Mouse (Mus musculus): Measurements from ENCODE around the gene Aldh3a1. TPM values are rescaled to one million over a fixed set of nuclear protein-coding genes. Genes with fewer than 3 reads are reported as not detected.

The Aldh3a1 gene
- polyA plus RNA-seq, 1 experiment from 2014 or later: not detected

DNA sequence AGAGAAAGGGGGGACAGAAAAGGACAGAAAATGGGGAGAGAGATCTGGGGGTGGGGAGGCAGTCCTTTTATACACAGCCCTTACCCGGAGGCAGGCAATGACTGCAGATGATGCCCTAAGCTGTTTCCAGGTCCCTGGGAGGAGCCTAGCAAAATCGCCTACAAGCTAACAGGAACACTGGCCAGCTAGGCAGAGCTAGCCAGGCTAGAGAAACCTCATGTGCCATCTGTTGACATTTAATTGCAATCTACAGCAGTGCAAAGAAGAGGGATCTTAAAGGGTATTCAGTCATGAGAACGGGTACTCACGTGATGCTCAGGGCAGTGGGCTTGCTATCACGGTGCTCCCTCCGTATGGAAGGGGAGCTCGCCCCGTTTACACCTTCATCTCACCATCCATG lies 20.5 kb downstream of the Aldh3a1 start:
- 0 out of 2 replicates have a peak, but pooled peaks cover 6% of the 10 kb centered on the region for H3K27me3 ChIP-seq (ENCODE audit: insufficient read depth, low read length)
- H3K9ac ChIP-seq (replicated peaks; ENCODE audit: low read length): no peak overlapping the region
- no peaks in the 10 kb centered on the region for H3K4me1 ChIP-seq (ENCODE audit: insufficient read depth, low read length)
- H3K4me2 ChIP-seq (replicated peaks; ENCODE audit: low read depth, low read length): no peak overlapping the region
- no peaks in the 10 kb centered on the region for H3K9me3 ChIP-seq (ENCODE audit: low read length)
- H3K4me3 ChIP-seq (ENCODE audit: low read length): no peak overlapping the region
- WGBS: 82% methylated on average over 8 of the region's 8 CpGs
- no peak overlapping the region for H3K27ac ChIP-seq (ENCODE audit: low read length)
- H3K36me3 ChIP-seq (ENCODE audit: insufficient read depth, low read length): no peaks in the 10 kb centered on the region
- ATAC-seq (ENCODE audit: low FRiP score, low TSS enrichment): no peak

DNA sequence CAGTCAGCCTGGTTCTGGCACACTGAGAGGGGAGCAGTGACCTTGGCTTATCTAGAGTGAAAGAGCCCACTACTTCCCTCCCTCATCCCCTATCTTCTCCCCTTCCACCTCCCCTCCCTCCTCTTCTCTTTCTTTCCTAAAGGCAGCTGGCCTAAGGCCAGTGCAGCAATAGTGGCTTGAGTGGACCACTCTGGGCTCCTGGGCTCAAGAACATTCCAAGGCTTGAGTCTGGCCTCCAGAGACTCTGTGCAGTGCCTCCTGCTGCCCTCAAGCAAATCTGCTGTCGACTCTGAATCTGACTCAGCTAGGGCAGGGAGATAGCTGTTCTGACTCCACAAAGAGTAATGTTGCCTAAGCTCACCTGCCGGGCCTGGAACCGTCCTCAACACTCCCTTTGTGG lies 21.1 kb downstream of the Aldh3a1 start:
- Histone ChIP-seq H3K36me3 (ENCODE audit: insufficient read depth, low read length) (no peaks in the 10 kb centered on the region), H3K27me3 (ENCODE audit: insufficient read depth, low read length) (0 out of 2 replicates have a peak, but pooled peaks cover 6% of the 10 kb centered on the region), H3K4me3 (ENCODE audit: low read length) (no peak overlapping the region), H3K9ac (replicated peaks; ENCODE audit: low read length) (no peak overlapping the region), H3K4me1 (ENCODE audit: insufficient read depth, low read length) (no peaks in the 10 kb centered on the region), H3K27ac (ENCODE audit: low read length) (no peak overlapping the region), H3K9me3 (ENCODE audit: low read length) (no peaks in the 10 kb centered on the region), H3K4me2 (replicated peaks; ENCODE audit: low read depth, low read length) (no peak overlapping the region)
- ATAC-seq (ENCODE audit: low FRiP score, low TSS enrichment): no peak
- 75% methylated on average over 3 of the region's 3 CpGs for WGBS

DNA sequence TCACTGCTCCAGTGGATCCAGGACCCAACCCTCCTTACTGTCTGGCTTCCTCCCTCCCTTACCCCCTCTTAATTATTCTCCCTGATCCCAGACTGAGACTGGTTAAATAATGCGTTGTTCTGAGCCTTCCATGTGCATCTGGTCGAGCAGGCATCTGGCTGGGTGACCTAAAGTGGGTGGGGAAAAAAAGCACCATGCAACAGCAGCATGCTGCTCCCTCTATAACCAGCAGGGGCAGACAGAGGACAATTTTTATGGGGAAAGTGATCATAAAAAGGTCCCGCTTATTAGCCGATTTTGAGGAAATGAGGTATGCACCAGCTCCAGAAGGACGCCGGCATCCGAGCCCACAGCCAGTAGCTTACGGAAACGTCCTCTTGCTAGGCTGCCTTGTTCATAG lies 24.0 kb downstream of the Aldh3a1 start:
- H3K27ac ChIP-seq (ENCODE audit: low read length): no peak overlapping the region
- H3K9me3 ChIP-seq (ENCODE audit: low read length): no peaks in the 10 kb centered on the region
- 0 out of 2 replicates have a peak, but pooled peaks cover 4% of the 10 kb centered on the region for H3K4me1 ChIP-seq (ENCODE audit: insufficient read depth, low read length)
- H3K4me2 ChIP-seq (replicated peaks; ENCODE audit: low read depth, low read length): peak overlapping the region; percentile 31
- no peak overlapping the region for H3K9ac ChIP-seq (replicated peaks; ENCODE audit: low read length)
- 12% methylated on average over 9 of the region's 9 CpGs for whole genome bisulfite sequencing
- H3K4me3 ChIP-seq (ENCODE audit: low read length): no peak overlapping the region
- H3K36me3 ChIP-seq (ENCODE audit: insufficient read depth, low read length): no peaks in the 10 kb centered on the region
- H3K27me3 ChIP-seq (ENCODE audit: insufficient read depth, low read length): 0 out of 2 replicates have a peak, but pooled peaks cover 3% of the 10 kb centered on the region
- ATAC-seq (ENCODE audit: low FRiP score, low TSS enrichment): peak; percentile 57; the same call in 1 of the 2 replicates

DNA sequence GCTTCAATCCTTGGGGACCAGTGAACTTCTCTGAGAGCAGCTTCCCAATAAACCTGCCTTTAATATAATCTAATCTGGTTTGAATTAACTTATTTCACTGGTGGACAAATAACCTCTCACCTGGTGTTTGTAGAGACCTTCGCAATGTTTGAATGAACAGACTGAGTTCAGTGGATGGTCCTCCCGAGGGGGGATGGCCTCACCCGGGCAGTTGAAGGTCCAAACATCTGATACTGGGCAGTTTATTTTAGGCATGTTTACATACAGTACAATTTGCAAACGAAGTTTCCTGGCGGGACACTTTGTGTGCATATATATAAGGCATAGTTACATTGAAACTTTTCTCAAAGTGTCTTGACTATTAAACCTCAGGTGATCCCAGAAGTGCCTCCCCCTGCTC lies 26.8 kb downstream of the Aldh3a1 start:
- no peaks in the 10 kb centered on the region for H3K9me3 ChIP-seq (ENCODE audit: low read length)
- H3K4me1 ChIP-seq (ENCODE audit: insufficient read depth, low read length): 0 out of 2 replicates have a peak, but pooled peaks cover 4% of the 10 kb centered on the region
- WGBS: 43% methylated on average over 5 of the region's 5 CpGs
- no peak overlapping the region for H3K4me2 ChIP-seq (replicated peaks; ENCODE audit: low read depth, low read length)
- no peak overlapping the region for H3K4me3 ChIP-seq (ENCODE audit: low read length)
- H3K9ac ChIP-seq (replicated peaks; ENCODE audit: low read length): no peak overlapping the region
- 0 out of 2 replicates have a peak, but pooled peaks cover 3% of the 10 kb centered on the region for H3K27me3 ChIP-seq (ENCODE audit: insufficient read depth, low read length)
- no peak for ATAC-seq (ENCODE audit: low FRiP score, low TSS enrichment)
- H3K36me3 ChIP-seq (ENCODE audit: insufficient read depth, low read length): no peaks in the 10 kb centered on the region
- H3K27ac ChIP-seq (ENCODE audit: low read length): no peak overlapping the region

DNA sequence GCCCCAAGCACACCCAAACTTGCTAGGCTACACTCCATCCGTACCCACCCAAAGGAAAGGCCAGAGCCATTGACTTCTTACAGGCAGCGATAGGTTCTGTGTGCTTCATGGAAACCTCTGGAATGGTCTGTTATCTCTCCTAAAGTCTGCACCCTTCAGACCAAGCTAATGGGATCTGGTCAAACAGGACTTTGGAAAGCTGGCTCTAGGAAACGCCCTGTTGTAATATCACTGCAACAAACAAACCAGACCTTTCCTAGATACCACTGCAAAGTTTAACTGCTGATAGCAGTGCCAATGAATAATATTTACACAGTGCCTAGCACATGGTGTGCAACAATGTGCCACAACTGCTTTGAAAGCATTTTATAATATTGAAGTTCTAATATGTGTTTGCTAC lies 28.7 kb downstream of the Aldh3a1 start:
- H3K9ac ChIP-seq (replicated peaks; ENCODE audit: low read length): no peak overlapping the region
- WGBS: 76% methylated on average over 3 of the region's 3 CpGs
- no peaks in the 10 kb centered on the region for H3K36me3 ChIP-seq (ENCODE audit: insufficient read depth, low read length)
- no peak overlapping the region for H3K27ac ChIP-seq (ENCODE audit: low read length)
- no peaks in the 10 kb centered on the region for H3K9me3 ChIP-seq (ENCODE audit: low read length)
- H3K27me3 ChIP-seq (ENCODE audit: insufficient read depth, low read length): 0 out of 2 replicates have a peak, but pooled peaks cover 3% of the 10 kb centered on the region
- 0 out of 2 replicates have a peak, but pooled peaks cover 4% of the 10 kb centered on the region for H3K4me1 ChIP-seq (ENCODE audit: insufficient read depth, low read length)
- H3K4me2 ChIP-seq (replicated peaks; ENCODE audit: low read depth, low read length): no peak overlapping the region
- H3K4me3 ChIP-seq (ENCODE audit: low read length): no peak overlapping the region
- no peak for ATAC-seq (ENCODE audit: low FRiP score, low TSS enrichment)

DNA sequence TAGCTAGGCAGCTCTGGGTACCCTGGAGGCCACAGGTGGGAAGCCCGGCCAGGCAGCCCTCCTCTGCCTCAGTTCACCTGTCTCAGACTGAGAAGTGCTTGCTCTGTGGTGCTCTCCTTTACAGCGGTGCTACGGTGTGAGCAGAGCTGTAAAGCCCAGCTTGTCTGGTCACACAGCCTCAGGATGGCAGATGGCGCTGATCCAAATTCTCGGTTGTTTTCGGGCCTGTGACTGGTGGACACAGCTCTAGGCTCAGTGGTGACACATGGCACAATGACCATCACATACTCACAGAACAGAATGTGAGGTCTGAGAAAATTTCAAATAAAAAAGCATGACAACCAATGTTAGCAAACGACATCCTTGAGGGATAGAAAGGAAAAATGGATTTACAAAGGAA lies 37.1 kb downstream of the Aldh3a1 start:
- WGBS: 87% methylated on average over 7 of the region's 7 CpGs
- no peak for ATAC-seq (ENCODE audit: low FRiP score, low TSS enrichment)
- H3K4me2 ChIP-seq (replicated peaks; ENCODE audit: low read depth, low read length): no peak overlapping the region
- no peak overlapping the region for H3K4me3 ChIP-seq (ENCODE audit: low read length)
- no peaks in the 10 kb centered on the region for H3K4me1 ChIP-seq (ENCODE audit: insufficient read depth, low read length)
- no peaks in the 10 kb centered on the region for H3K27me3 ChIP-seq (ENCODE audit: insufficient read depth, low read length)
- H3K27ac ChIP-seq (ENCODE audit: low read length): no peak overlapping the region
- H3K9ac ChIP-seq (replicated peaks; ENCODE audit: low read length): no peak overlapping the region
- H3K9me3 ChIP-seq (ENCODE audit: low read length): no peaks in the 10 kb centered on the region
- H3K36me3 ChIP-seq (ENCODE audit: insufficient read depth, low read length): peaks cover 8% of the 10 kb centered on the region

DNA sequence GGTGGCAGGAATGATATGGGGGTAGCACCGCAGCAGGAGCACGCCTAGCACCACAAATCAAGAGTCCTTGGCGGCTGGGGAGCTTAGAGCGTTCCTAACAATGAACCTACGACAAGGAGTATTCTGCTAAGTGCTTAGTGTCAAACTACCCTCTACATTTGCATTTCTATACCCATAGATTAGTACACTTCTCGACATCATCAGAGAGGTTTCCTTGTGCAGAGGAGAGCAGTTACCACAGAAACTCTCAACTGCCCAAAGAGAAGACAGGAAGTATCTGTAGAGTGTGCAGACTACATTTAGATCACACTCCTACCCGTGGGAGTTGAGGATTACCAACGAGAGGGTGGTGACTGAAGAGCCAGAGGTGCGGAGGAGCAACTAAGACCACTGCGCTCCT lies 44.4 kb downstream of the Aldh3a1 start:
- Histone ChIP-seq H3K36me3 (ENCODE audit: insufficient read depth, low read length) (peaks cover 25% of the 10 kb centered on the region), H3K27me3 (ENCODE audit: insufficient read depth, low read length) (no peaks in the 10 kb centered on the region), H3K4me3 (ENCODE audit: low read length) (no peak overlapping the region), H3K4me2 (replicated peaks; ENCODE audit: low read depth, low read length) (no peak overlapping the region), H3K4me1 (ENCODE audit: insufficient read depth, low read length) (no peaks in the 10 kb centered on the region), H3K9me3 (ENCODE audit: low read length) (no peaks in the 10 kb centered on the region), H3K9ac (replicated peaks; ENCODE audit: low read length) (no peak overlapping the region), H3K27ac (ENCODE audit: low read length) (no peak overlapping the region)
- ATAC-seq (ENCODE audit: low FRiP score, low TSS enrichment): no peak
- 76% methylated on average over 10 of the region's 10 CpGs for WGBS

DNA sequence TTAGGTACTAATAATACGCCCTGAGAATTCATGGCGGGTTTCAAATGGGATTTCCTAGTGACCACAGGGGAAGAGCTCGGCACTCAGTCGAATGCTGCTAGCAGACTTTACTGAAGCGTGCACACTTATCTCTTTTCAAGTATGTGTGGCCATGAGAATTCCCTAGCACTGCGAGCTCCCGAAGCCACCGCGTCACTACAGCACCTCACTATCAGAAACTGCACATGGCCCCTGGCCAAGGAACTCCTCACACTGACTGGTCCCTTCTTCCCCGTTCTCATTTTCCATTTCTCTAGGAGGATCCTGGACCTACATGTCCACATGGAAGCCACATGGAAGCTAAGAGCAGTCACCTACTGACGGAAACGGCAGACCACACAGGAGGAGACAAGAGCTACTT lies 45.5 kb downstream of the Aldh3a1 start:
- Histone ChIP-seq H3K9me3 (ENCODE audit: low read length) (no peaks in the 10 kb centered on the region), H3K4me2 (replicated peaks; ENCODE audit: low read depth, low read length) (no peak overlapping the region), H3K27ac (ENCODE audit: low read length) (no peak overlapping the region), H3K4me1 (ENCODE audit: insufficient read depth, low read length) (no peaks in the 10 kb centered on the region), H3K36me3 (ENCODE audit: insufficient read depth, low read length) (peaks cover 31% of the 10 kb centered on the region), H3K27me3 (ENCODE audit: insufficient read depth, low read length) (no peaks in the 10 kb centered on the region), H3K4me3 (ENCODE audit: low read length) (no peak overlapping the region), H3K9ac (replicated peaks; ENCODE audit: low read length) (no peak overlapping the region)
- no peak for ATAC-seq (ENCODE audit: low FRiP score, low TSS enrichment)
- 93% methylated on average over 12 of the region's 12 CpGs for WGBS

DNA sequence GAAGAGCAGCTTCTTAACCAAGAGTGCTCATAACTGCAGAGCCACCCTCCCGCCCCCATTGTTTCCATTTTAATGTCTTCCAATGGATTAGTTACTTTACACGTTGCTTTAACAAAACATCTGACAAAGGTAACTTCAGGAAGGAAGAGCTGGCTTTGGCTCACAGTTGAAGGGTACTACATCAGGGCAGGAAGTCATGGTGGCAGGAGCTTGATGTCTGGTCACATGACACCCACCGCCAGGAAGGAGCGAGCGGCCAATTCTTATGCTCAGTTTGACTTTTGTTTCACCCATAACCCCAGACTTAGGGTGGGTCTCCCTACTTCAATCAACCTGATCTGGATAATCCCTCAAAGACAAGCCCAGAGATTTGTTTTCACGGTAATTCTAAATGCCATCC lies 51.8 kb downstream of the Aldh3a1 start:
- Histone ChIP-seq H3K27ac (ENCODE audit: low read length) (no peak overlapping the region), H3K9ac (replicated peaks; ENCODE audit: low read length) (no peak overlapping the region), H3K27me3 (ENCODE audit: insufficient read depth, low read length) (no peaks in the 10 kb centered on the region), H3K4me3 (ENCODE audit: low read length) (no peak overlapping the region), H3K9me3 (ENCODE audit: low read length) (no peaks in the 10 kb centered on the region), H3K4me1 (ENCODE audit: insufficient read depth, low read length) (no peaks in the 10 kb centered on the region), H3K36me3 (ENCODE audit: insufficient read depth, low read length) (peaks cover 63% of the 10 kb centered on the region), H3K4me2 (replicated peaks; ENCODE audit: low read depth, low read length) (no peak overlapping the region)
- ATAC-seq (ENCODE audit: low FRiP score, low TSS enrichment): no peak
- 91% methylated on average over 6 of the region's 6 CpGs for WGBS

DNA sequence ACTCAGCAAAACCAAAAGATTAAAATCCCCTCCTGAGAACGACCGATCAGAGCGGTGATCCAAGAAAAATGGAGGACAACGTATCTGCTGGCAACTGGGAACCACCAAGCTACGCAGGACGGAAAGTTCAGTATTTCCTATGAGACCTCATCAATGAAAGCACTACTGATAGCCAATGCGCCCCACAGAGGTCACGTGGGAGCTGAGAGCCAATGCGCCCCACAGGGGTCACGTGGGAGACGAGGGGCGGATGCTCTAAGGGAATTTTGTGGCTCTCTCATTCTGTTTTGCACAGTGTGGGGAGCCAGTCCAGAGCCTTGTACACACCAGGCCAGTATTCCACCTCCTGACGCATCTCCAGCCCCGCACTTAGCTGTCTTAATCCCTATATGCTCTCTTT lies 55.2 kb downstream of the Aldh3a1 start:
- Histone ChIP-seq H3K4me1 (ENCODE audit: insufficient read depth, low read length) (peaks cover 5% of the 10 kb centered on the region; the same call in 1 of the 2 replicates), H3K27ac (ENCODE audit: low read length) (no peak overlapping the region), H3K9me3 (ENCODE audit: low read length) (no peaks in the 10 kb centered on the region), H3K36me3 (ENCODE audit: insufficient read depth, low read length) (peaks cover 49% of the 10 kb centered on the region), H3K27me3 (ENCODE audit: insufficient read depth, low read length) (no peaks in the 10 kb centered on the region), H3K4me2 (replicated peaks; ENCODE audit: low read depth, low read length) (no peak overlapping the region), H3K9ac (replicated peaks; ENCODE audit: low read length) (no peak overlapping the region), H3K4me3 (ENCODE audit: low read length) (no peak overlapping the region)
- no peak for ATAC-seq (ENCODE audit: low FRiP score, low TSS enrichment)
- WGBS: 95% methylated on average over 14 of the region's 14 CpGs
